Mouse (Mus musculus) lung, embryonic 14.5 days (tissue): Measurements from ENCODE around the gene Vmn1r39. TPM values are rescaled to one million over a fixed set of nuclear protein-coding genes. Genes with fewer than 3 reads are reported as not detected.
"Not testable (repeated sequence)": the region's sequence is repeated elsewhere in the genome, so short reads cannot be mapped to it uniquely, and the experiment has no call there.

Source experiments
- ATAC-seq: fragments of 200-750 bp; cut with Nextera tagmentation; 2 replicates; pipeline ENCODE4 v1.8.0; 2017; ENCODE audit warnings: mild to moderate bottlenecking, moderate TSS enrichment, moderate library complexity; ENCODE audit not compliant: insufficient read depth
- DNase-seq: peaks from one replicate; pipeline ENCODE4 v3.0.0-alpha.2; 2015
- H3K27ac ChIP-seq: fragments of 300-500 bp; sonication (generic); 2 replicates; pipeline ENCODE4 v1.5.1; 2014; ENCODE audit warnings: low read depth, mild to moderate bottlenecking, moderate library complexity
- H3K27me3 ChIP-seq: fragments of 300-500 bp; sonication (generic); 2 replicates; pipeline ENCODE4 v1.6.1; 2014; ENCODE audit warnings: low read length, control low read depth; ENCODE audit not compliant: insufficient read depth
- H3K36me3 ChIP-seq: fragments of 300-500 bp; sonication (generic); 2 replicates; pipeline ENCODE4 v1.6.1; 2014; ENCODE audit warnings: control low read depth; ENCODE audit not compliant: insufficient read depth
- H3K4me1 ChIP-seq: fragments of 300-500 bp; sonication (generic); 2 replicates; pipeline ENCODE4 v1.6.1; 2014; ENCODE audit warnings: antibody characterized with exemption, control low read depth; ENCODE audit not compliant: insufficient read depth
- H3K4me2 ChIP-seq: fragments of 300-500 bp; sonication (generic); 2 replicates; pipeline ENCODE4 v1.6.1; 2014; ENCODE audit warnings: mild to moderate bottlenecking
- H3K4me3 ChIP-seq: fragments of 300-500 bp; sonication (generic); 2 replicates; pipeline ENCODE4 v1.5.1; 2014; ENCODE audit warnings: low read depth, low read length
- H3K9ac ChIP-seq: fragments of 300-500 bp; sonication (generic); 2 replicates; pipeline ENCODE4 v1.6.1; 2014
- H3K9me3 ChIP-seq: fragments of 300-500 bp; sonication (generic); 2 replicates; pipeline ENCODE4 v1.6.1; 2016; ENCODE audit warnings: low read depth, low read length, control low read depth
- CTCF ChIP-seq: IDR thresholded peaks from 2 replicates; pipeline ENCODE4 v1.5.1; 2016; ENCODE audit warnings: antibody characterized with exemption, low read depth
- WGBS: fragments of 180-500 bp; shearing (Covaris S2); extraction: QIAGEN DNeasy Blood & Tissue Kit; methylation state at CpG from one replicate; pipeline ENCODE4 v1.1.7; 2014; 5-methylcytosine and 5-hydroxymethylcytosine counted together
- polyA plus RNA-seq: library from polyadenylated mRNA; unstranded; fragments of >200 nt; fragmentation: Nextera tagmentation; extraction: Ambion mirVana; gene quantifications from 2 replicates; pipeline ENCODE4 v1.2.1, GENCODE M21; 2014

Gene Vmn1r39
- polyA plus RNA-seq, 1 experiment from 2014 or later = not detected

- no peaks in the 10 kb centered on the region for H3K4me1 ChIP-seq
- no peaks in the 10 kb centered on the region for H3K27me3 ChIP-seq
- no peaks in the 10 kb centered on the region for H3K36me3 ChIP-seq
- DNase-seq (no peak), ATAC-seq (no peak)
- no peaks in the 10 kb centered on the region for H3K9me3 ChIP-seq
- no peak for TF ChIP-seq CTCF
- H3K9ac ChIP-seq = no peak overlapping the region
- 81% methylated on average over 3 of the region's 3 CpGs for WGBS
- no peak overlapping the region for H3K4me2 ChIP-seq
- no peak overlapping the region for H3K27ac ChIP-seq
- no peak overlapping the region for H3K4me3 ChIP-seq
Observed at GRCm38 (mm10) chr6:66805713-66806112, 4.7 kb downstream of the Vmn1r39 start.

DNA sequence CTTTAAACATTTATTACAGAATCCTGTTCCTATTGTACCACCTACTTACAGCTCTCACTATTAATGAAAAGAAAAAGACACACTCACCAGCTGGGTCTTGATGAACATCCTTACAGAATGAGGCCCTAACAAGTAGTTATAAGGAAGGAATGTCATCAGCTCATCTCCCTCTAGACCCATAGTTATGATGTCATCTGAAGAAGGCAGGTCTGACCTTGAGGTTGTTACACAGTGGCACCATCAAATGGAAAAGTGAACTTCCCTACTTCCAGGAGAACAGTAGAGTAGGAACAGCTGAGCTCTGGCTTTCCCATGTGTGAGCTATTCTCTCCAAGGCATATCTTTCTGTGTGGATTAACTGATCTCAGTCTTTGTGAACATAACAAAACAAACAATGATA, 27.9 kb downstream of the Vmn1r39 start, which contains the start of gene Vmn1r38:
Gene Vmn1r38, minus strand, starts transcription at position 101 of the 400 bp plus-strand sequence.
- not testable (repeated sequence) for H3K27me3 ChIP-seq, H3K27ac ChIP-seq, H3K9ac ChIP-seq, DNase-seq, H3K36me3 ChIP-seq, ATAC-seq, H3K4me3 ChIP-seq, H3K4me2 ChIP-seq, H3K4me1 ChIP-seq, H3K9me3 ChIP-seq

Other genes starting within 250 kb of the Vmn1r39 start
- not detected in 2 replicates for gene Vmn1r33, start 192.3 kb downstream of the Vmn1r39 start, polyA plus RNA-seq
- not detected in 2 replicates for gene Vmn1r34, start 166.7 kb downstream of the Vmn1r39 start, polyA plus RNA-seq
- not detected in 2 replicates for gene Vmn1r35, start 124.7 kb downstream of the Vmn1r39 start, polyA plus RNA-seq
- gene Vmn1r36, start 91.4 kb downstream of the Vmn1r39 start, polyA plus RNA-seq = not detected in 2 replicates
- not detected in 2 replicates for gene Vmn1r37, start 81.2 kb downstream of the Vmn1r39 start, polyA plus RNA-seq
- gene Vmn1r38, start 28.0 kb downstream of the Vmn1r39 start, polyA plus RNA-seq = not detected in 2 replicates
- 119 and 131 TPM in 2 replicates for gene Gng12, start 85.8 kb upstream of the Vmn1r39 start, polyA plus RNA-seq
- gene Gadd45a, start 226.8 kb upstream of the Vmn1r39 start, polyA plus RNA-seq = 9.9 and 13.0 TPM in 2 replicates